Mouse (Mus musculus) heart, adult 8-10 months (tissue): ENCODE measurements around the gene Stub1. TPM values are rescaled to one million over a fixed set of nuclear protein-coding genes. Genes with fewer than 3 reads are reported as not detected.
A peak's percentile ranks its signal among the peaks of the same experiment; 100 is the strongest.

Source experiments
- DNase-seq: peaks from one replicate; pipeline ENCODE4 v3.0.0; 2022; ENCODE audit warnings: low spot score
- microRNA-seq: library from miRNA; unstranded; fragments of <30 nt; microRNA quantifications from one replicate; pipeline ENCODE4 v1.2.0, GENCODE M21; 2022
- total RNA-seq, 4 experiments: library from RNA; stranded (reverse); gene quantifications; 2 replicates each; pipeline ENCODE4 v1.2.4; 2022

Stub1 gene
- total RNA-seq, 4 experiments from 2014 or later = 129 to 137 (median 130) TPM

DNA sequence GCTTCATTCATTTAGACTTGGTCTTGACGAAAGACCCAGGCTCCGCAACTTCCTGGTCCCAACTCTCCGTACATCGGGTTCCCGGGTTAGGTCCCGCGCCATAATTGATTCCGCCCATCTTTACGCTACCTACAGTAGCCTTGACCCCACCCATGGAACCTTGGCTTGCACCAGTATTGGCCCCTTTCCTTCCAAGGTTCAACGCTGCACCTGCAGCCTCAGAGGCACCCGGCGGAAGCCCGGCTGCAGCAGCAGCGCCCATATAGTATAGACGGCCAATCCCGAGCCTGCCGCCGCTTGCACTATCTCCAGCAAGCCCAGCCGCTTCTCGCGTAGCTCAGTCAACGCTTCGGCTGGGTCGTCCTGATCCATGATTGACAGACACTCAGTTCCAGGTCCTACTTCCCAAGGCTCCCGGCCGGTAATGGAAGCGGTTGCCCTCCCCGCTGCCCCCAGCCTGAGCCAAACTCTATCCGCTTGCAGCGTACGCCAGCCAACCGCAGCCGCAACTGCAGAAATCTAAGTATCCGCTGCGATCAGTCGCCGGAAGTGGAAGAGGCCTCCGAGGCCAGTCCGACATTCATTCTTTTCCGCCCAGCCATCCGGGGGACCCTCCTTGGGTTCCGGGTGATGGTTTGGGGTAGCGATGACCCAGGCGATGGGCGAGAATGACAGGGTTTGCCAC is 41.2 kb downstream of the Stub1 start:
- DNase-seq = peak; percentile 83

DNA sequence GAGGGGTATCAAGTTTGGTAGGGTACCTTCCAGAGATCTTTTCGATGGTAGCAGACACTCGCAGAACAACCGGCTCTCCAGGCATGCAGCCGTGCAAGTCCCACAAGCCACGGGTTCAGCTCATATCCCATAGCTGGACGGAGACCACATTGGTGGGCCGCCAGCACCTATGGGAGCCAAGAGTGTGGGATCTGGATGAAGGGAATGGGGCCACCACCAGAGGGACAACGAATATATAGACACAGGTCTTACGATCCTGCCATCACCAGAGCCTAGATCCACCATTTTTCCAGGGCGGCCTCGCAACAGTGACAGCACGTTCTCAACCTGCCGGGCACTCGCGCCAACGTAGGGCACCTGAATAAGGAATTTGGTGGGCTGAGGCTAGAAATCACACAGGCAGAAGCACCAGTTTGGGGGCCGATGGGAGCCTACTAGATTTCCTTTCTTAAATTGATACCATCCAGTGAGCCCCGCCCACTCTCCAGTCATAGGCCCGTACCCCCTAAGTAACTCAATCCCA is 41.8 kb downstream of the Stub1 start:
- DNase-seq = no peak

DNA sequence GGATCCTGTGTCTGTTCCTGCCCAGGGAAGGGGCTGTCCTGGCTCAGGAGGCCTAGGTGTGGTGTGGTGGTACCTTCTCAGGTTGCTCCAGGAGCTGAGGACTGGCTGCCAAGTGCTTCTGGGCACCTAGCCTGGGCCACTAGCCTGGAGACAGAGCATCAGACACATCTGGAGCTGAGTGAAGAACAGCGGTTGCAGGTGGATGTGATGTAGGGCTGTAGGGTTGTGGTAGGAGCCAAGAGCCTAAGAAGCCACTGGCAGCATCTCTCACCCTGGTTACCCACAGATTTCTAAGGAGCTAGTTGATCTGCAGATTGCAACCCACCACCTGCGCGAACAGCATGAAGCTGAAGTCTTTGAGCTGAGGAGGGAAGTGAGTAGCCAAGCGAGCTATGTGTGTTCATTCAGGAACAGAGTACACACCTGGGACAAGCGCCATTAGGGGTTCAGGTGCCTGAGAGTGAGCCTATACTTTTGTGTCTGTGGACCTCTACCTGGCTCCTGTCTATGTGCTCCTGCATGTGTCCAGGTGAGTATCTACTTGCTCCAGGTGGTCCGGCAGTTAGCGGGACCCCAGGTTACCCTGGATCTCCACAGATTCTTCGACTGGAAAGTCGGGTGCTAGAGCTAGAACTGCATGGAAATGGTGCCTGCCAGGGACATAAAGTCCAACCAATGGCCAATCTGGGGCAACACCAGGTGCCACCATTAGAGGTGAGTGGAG is 46.3 kb downstream of the Stub1 start:
- no peak for DNase-seq

DNA sequence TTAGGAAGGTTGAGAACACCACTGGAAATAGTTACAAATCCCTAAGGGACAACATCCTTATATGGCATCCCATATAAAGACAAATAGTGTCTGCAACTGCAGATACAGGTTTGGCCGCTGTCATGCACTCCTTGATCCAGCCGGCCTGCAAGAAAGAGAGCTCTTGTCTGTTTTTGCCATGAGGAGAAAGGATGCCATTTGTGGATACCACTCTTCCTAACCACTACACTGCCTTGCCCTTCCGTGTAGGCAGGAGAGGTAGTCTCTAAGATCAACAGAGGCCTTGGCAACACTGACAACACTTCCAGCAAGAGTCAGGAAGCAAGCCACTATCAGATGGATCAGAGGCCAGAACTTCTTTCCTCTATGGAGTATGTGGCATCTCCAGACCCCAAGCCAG is 46.9 kb downstream of the Stub1 start, which contains the start of gene Ccdc78:
Ccdc78 (plus strand) TSS at position 301 of the 400 bp plus-strand sequence.
- no peak for DNase-seq

DNA sequence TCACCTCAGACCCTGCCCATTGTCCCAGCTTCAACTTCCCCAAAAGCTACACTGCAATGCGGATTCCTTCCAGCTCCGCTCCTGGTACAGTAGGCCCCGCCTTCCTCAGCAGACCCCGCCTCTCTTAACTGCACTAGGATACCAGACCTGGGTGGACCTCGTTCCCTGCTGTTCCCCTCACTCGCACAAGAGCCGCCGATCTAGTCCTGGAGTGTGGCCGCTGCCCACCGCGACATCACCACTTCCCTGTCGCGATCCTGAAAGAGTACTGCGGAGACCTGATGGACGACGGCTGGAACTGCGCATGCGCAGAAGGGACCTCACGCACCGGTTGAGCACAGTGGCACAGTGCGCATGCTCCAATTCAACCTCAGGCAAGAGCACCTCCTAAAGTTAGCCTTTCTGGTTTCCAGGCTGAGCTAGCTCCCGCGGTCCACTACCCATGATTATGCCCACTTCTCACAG is 47.9 kb downstream of the Stub1 start, which contains the start of gene Haghl:
Haghl (minus strand) TSS at position 393 of the 465 bp plus-strand sequence.
- DNase-seq = peak; percentile 96

DNA sequence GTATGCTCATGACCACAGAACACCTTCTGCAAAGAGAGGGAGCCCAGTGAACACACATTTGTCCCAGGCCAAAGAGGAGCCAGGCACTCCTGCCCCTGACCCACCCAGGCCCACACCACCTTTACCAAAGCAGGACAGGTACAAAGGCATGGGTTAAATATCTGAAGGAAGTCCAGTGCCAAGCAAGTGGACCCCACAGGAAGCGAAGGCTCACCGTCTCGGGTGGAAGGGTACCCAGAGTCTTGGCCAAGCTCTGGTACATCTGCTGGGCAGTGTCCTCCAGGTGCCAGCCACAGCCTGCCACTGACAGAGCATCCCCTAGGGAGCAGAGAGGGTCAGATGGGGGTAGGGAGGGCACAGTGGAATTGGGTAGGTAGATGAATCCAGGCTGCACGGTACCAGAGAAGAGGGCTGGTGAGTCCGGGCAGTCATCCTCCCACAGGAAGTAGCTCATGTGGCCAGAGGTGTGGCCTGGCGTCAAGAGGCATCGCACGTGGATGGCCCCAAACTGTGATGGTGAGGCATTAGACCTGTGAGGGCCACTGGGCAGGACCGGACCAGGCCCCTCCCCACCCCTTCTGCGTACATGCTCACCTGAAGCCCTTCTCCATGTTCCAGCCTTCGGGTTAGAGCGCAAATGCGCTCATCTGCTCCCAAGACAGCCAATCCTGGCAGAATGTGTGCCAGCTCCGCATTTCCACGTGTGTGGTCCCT is 49.2 kb downstream of the Stub1 start:
- no peak for DNase-seq

DNA sequence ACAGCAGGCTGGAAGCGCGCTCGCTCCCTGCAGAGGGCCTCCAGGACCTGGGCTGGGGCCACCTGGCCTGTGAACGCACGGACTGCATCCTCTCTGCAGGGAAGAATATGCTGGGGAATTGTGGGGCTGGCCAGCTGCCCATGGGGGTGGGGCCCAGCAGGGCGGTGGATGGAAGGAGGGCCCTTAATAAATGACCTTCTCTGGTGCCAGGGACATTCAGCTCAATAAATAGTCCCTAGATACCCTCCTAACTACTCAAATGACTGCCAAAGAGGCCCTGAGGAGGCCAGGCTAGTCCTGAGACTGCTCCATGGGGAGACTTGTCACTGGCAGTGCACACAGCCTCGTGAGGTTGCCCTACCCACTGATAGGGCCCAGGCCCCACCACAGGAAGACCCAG is 50.1 kb downstream of the Stub1 start:
- DNase-seq = no peak

DNA sequence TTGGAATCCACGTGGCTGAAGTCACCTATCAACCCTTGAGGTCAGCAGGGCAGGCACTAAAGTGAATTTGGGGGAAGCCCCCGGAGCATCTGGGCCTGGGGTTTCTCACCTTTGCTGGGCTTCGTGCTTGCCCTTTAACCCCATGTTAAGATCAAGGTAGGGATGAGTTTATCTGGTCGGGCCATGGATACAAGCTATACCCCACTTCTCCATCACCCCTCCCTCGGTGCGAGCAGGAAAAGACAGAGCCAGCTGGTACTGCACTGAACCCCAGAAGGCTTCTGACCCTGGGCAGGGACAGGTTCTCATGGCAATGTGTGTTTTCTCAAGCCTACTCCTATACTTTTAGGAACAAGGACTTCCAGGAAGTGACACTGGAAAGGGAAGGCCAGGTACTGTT is 51.9 kb downstream of the Stub1 start:
- no peak for DNase-seq

Small RNA genes within 50 kb of the gene (microRNA-seq; reads per million reads assigned to microRNA genes)
- 2.5 reads per million for gene Mir3082
- gene Mir6966 = 2.8 reads per million, percentile 1 among the genes with 10 or more reads in this experiment

Other genes with a start within 250 kb of the Stub1 start
- 1 to 10 TPM in 2 of 4 experiments, not detected in 2; 1.1 to 2.0 TPM for gene Gng13, start 116.2 kb downstream of the Stub1 start, total RNA-seq
- gene Chtf18, start 106.0 kb downstream of the Stub1 start, total RNA-seq = 1 to 10 TPM; 1.2 to 2.1 (median 1.6) TPM
- gene Rpusd1, start 105.7 kb downstream of the Stub1 start, total RNA-seq = 1 to 10 TPM; 4.5 to 5.3 (median 4.6) TPM
- gene Mslnl, start 97.4 kb downstream of the Stub1 start, total RNA-seq = not detected
- 10 to 100 TPM in 3 of 4 experiments, 1 to 10 TPM in 1; 9.8 to 20.9 (median 17.6) TPM for gene Msln, start 79.0 kb downstream of the Stub1 start, total RNA-seq
- 10 to 100 TPM; 43.8 to 48.8 (median 46.6) TPM for gene Narfl, start 59.6 kb downstream of the Stub1 start, total RNA-seq
- gene Haghl, start 47.7 kb downstream of the Stub1 start, total RNA-seq = 10 to 100 TPM in 3 of 4 experiments, 1 to 10 TPM in 1; 8.5 to 18.4 (median 12.1) TPM
- under 1 TPM in 1 of 4 experiments, not detected in 3; 0.38 TPM for gene Ccdc78, start 46.8 kb downstream of the Stub1 start, total RNA-seq
- gene Fam173a, start 40.5 kb downstream of the Stub1 start, total RNA-seq = 10 to 100 TPM; 40.7 to 49.9 (median 44.9) TPM
- 1 to 10 TPM in 1 of 4 experiments, under 1 TPM in 1, not detected in 2; 0.72 to 1.8 TPM for gene AC134908.4, start 37.7 kb downstream of the Stub1 start, total RNA-seq
- 10 to 100 TPM; 58.8 to 75.3 (median 65.7) TPM for gene Metrn, start 36.3 kb downstream of the Stub1 start, total RNA-seq
- gene Fbxl16, start 24.3 kb downstream of the Stub1 start, total RNA-seq = 1 to 10 TPM; 1.2 to 1.9 (median 1.5) TPM
- gene Wdr24, start 9.8 kb downstream of the Stub1 start, total RNA-seq = 10 to 100 TPM; 11.2 to 12.6 (median 12.1) TPM
- gene Jmjd8, start 4.5 kb downstream of the Stub1 start, total RNA-seq = 10 to 100 TPM; 34.2 to 39.6 (median 34.8) TPM
- 1 to 10 TPM in 3 of 4 experiments, under 1 TPM in 1; 0.97 to 5.1 (median 1.6) TPM for gene Rhbdl1, start 3.9 kb upstream of the Stub1 start, total RNA-seq
- 1 to 10 TPM; 2.2 to 4.4 (median 3.8) TPM for gene Gm20683, start 8.4 kb upstream of the Stub1 start, total RNA-seq
- 100 to 1,000 TPM; 128 to 153 (median 135) TPM for gene Rhot2, start 11.4 kb upstream of the Stub1 start, total RNA-seq
- gene Wdr90, start 28.1 kb upstream of the Stub1 start, total RNA-seq = 1 to 10 TPM; 1.4 to 2.1 (median 1.6) TPM
- 100 to 1,000 TPM; 211 to 282 (median 267) TPM for gene Mcrip2, start 35.4 kb upstream of the Stub1 start, total RNA-seq
- 10 to 100 TPM; 13.6 to 16.8 (median 14.5) TPM for gene Mettl26, start 41.7 kb upstream of the Stub1 start, total RNA-seq
- gene Wfikkn1, start 47.5 kb upstream of the Stub1 start, total RNA-seq = under 1 TPM; 0.44 to 0.57 (median 0.51) TPM
- gene Rab40c, start 86.3 kb upstream of the Stub1 start, total RNA-seq = 10 to 100 TPM; 17.3 to 20.1 (median 17.7) TPM
- 10 to 100 TPM; 37.3 to 48.3 (median 47.8) TPM for gene Pigq, start 111.5 kb upstream of the Stub1 start, total RNA-seq
- gene Nhlrc4, start 111.6 kb upstream of the Stub1 start, total RNA-seq = under 1 TPM in 1 of 4 experiments, not detected in 3; 0.41 TPM
- gene A930017K11Rik, start 119.2 kb upstream of the Stub1 start, total RNA-seq = under 1 TPM; 0.24 to 0.85 (median 0.36) TPM
- 1 to 10 TPM; 5.4 to 8.1 (median 6.8) TPM for gene Capn15, start 152.4 kb upstream of the Stub1 start, total RNA-seq
- 10 to 100 TPM; 30.0 to 33.6 (median 32.2) TPM for gene Rab11fip3, start 236.2 kb upstream of the Stub1 start, total RNA-seq